Mouse (Mus musculus): Measurements from ENCODE around the gene Klf1.

- TF ChIP-seq POLR2A (IDR thresholded peaks at IDR 0.05; ENCODE audit: extremely low read depth, insufficient read depth, low read length): no peak
- no peak for TF ChIP-seq CTCF (IDR thresholded peaks at IDR 0.05; ENCODE audit: extremely low read depth, insufficient read depth, low read length)
Measured at GRCm38 (mm10) chr8:84907037-84907436, 5.3 kb downstream of the Klf1 start.

Data from cortical plate, adult 2 months (tissue).